Mouse (Mus musculus): ENCODE results near the gene Myog.
A peak's percentile ranks its signal among the peaks of the same experiment; 100 is the strongest.

Myog gene

GRCm38 (mm10) chr1:134320691-134321301 lies 31.0 kb downstream of the Myog start:
- DNase-seq (ENCODE audit: low spot score in 2 of 2): no peak

GRCm38 (mm10) chr1:134322591-134322990 lies 32.8 kb downstream of the Myog start:
- DNase-seq (ENCODE audit: low spot score in 2 of 2): no peak

GRCm38 (mm10) chr1:134326841-134327346 lies 37.1 kb downstream of the Myog start:
- no peak for DNase-seq (ENCODE audit: low spot score in 2 of 2)

GRCm38 (mm10) chr1:134331879-134332635 lies 42.3 kb downstream of the Myog start:
- DNase-seq (ENCODE audit: low spot score in 2 of 2): peak in 1 of 2 experiments; percentile 71

- DNase-seq (ENCODE audit: low spot score in 2 of 2): no peak
These were observed 43.0 kb downstream of the Myog start, which contains the start of gene Ppfia4 for GRCm38 (mm10) chr1:134332770-134333271. Ppfia4 (minus strand) TSS chr1:134332928.

GRCm38 (mm10) chr1:134333371-134334110 lies 43.8 kb downstream of the Myog start:
- DNase-seq (ENCODE audit: low spot score in 2 of 2): no peak

- DNase-seq (ENCODE audit: low spot score in 2 of 2): no peak
These were observed 44.5 kb downstream of the Myog start for GRCm38 (mm10) chr1:134334111-134334827.

- DNase-seq (ENCODE audit: low spot score in 2 of 2): no peak
These were observed 45.6 kb downstream of the Myog start for GRCm38 (mm10) chr1:134335211-134335923.

GRCm38 (mm10) chr1:134335924-134336810 lies 46.4 kb downstream of the Myog start:
- DNase-seq (ENCODE audit: low spot score in 2 of 2): no peak

GRCm38 (mm10) chr1:134336958-134337710 lies 47.3 kb downstream of the Myog start:
- no peak for DNase-seq (ENCODE audit: low spot score in 2 of 2)

GRCm38 (mm10) chr1:134339162-134339561 lies 49.4 kb downstream of the Myog start:
- DNase-seq (ENCODE audit: low spot score in 2 of 2): no peak

GRCm38 (mm10) chr1:134339757-134340619 lies 50.2 kb downstream of the Myog start:
- DNase-seq (ENCODE audit: low spot score in 2 of 2): no peak

- no peak for DNase-seq (ENCODE audit: low spot score in 2 of 2)
These were observed 52.0 kb downstream of the Myog start for GRCm38 (mm10) chr1:134341641-134342277.
